In the genomic region with DNA sequence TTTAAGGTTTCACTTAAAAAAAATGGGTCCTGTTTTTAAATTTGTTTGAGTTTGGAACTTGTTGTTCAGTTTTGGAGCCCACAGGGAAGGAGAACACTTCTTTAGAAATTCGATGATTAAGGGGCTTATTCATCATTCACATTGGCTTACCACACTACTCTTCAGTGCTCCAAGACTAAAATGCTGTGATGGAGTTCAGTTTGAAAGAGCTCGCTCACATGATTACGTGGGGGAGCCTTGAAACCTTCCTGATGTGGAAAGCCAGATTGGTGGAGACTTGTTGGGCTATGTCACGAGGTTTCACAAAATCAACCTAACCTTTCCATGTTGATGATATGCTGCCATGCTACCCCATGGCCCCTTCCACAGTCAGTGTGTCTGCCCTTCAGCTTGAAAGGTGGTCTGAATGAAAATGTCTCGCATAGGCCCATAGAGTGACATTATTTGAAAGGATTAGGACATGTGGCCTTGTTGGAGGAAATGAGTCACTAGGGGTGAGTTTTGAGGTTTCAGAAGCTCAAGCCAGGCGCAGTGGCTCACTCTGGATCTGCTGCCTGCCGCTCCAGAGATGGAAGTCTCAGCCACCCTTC, we compare ENCODE assay signal across 13 mouse cellular contexts.
DNase-seq lines count a peak whose midpoint lies in the region; ATAC-seq and TF ChIP-seq lines count a peak whose summit lies in the region.
"Had no signal": no experiment of that assay in that cellular context is flagged by ENCODE, and none has a peak within 500 bp of the region (broad histone marks: within the 10 kb centered on the region; RNA-seq: fewer than 3 reads in every experiment).

No protein-coding gene starts in this region.

- TF ChIP-seq CTCF in lung, embryonic 14.5 days (IDR thresholded peaks at IDR 0.05; ENCODE audit: low read depth): no peak
- TF ChIP-seq CTCF in lung, adult 2 months (IDR thresholded peaks at IDR 0.05; ENCODE audit: insufficient read depth, low read length): no peak
- TF ChIP-seq CTCF in bone marrow macrophage, adult 2 months (IDR thresholded peaks at IDR 0.05; ENCODE audit: low read depth, low read length): no peak

- H3K4me3 ChIP-seq in kidney, embryonic 14.5 days (ENCODE audit: low read length): no peak overlapping the region
- H3K4me3 ChIP-seq in lung, embryonic 14.5 days (ENCODE audit: low read depth, low read length): no peak overlapping the region
- H3K4me3 ChIP-seq in lung, adult 2 months (replicated peaks; ENCODE audit: extremely low read depth, low read depth, low read length): no peak overlapping the region
- H3K4me3 ChIP-seq in bone marrow macrophage, adult 2 months (ENCODE audit: insufficient read depth, low read length): no peak overlapping the region
- no peak overlapping the region for H3K4me3 ChIP-seq in stomach, embryonic 16.5 days (replicated peaks; ENCODE audit: low read length)
- H3K4me3 ChIP-seq: hindbrain, embryonic 13.5 days; liver, embryonic 13.5 days; midbrain, embryonic 10.5 days had no signal

- H3K27ac ChIP-seq in kidney, embryonic 14.5 days (ENCODE audit: low read depth, low read length): peak overlapping the region; percentile 70
- peak overlapping the region; percentile 47; the same call in 1 of the 2 replicates for H3K27ac ChIP-seq in lung, embryonic 14.5 days (ENCODE audit: low read depth)
- peak overlapping the region; percentile 99 for H3K27ac ChIP-seq in bone marrow macrophage, adult 2 months (ENCODE audit: insufficient read depth, low read depth, low read length)
- H3K27ac ChIP-seq in stomach, embryonic 16.5 days (ENCODE audit: low read length): peak overlapping the region; percentile 67; the same call in 1 of the 2 replicates
- H3K27ac ChIP-seq: hindbrain, embryonic 13.5 days; midbrain, embryonic 10.5 days had no signal

- TF ChIP-seq POLR2A in lung, adult 2 months (IDR thresholded peaks at IDR 0.05; ENCODE audit: borderline replicate concordance, extremely low read depth, low read depth, low read length): no peak
- TF ChIP-seq POLR2A in bone marrow macrophage, adult 2 months (IDR thresholded peaks at IDR 0.05; ENCODE audit: borderline replicate concordance, low read depth, low read length): no peak

- no peaks in the 10 kb centered on the region for H3K36me3 ChIP-seq in kidney, embryonic 14.5 days (ENCODE audit: control insufficient read depth, insufficient read depth, low read length)
- H3K36me3 ChIP-seq in lung, embryonic 14.5 days (ENCODE audit: insufficient read depth): no peaks in the 10 kb centered on the region
- H3K36me3 ChIP-seq in stomach, embryonic 16.5 days (ENCODE audit: control insufficient read depth, insufficient read depth, low read length): no peaks in the 10 kb centered on the region
- H3K36me3 ChIP-seq: hindbrain, embryonic 13.5 days; liver, embryonic 13.5 days; midbrain, embryonic 10.5 days had no signal

- peaks cover 26% of the 10 kb centered on the region for H3K4me1 ChIP-seq in kidney, embryonic 14.5 days (ENCODE audit: control insufficient read depth, insufficient read depth, low read length)
- H3K4me1 ChIP-seq in lung, embryonic 14.5 days (ENCODE audit: insufficient read depth): peaks cover 33% of the 10 kb centered on the region
- H3K4me1 ChIP-seq in lung, adult 2 months (ENCODE audit: control insufficient read depth, insufficient read depth, low read length): peaks cover 11% of the 10 kb centered on the region
- H3K4me1 ChIP-seq in bone marrow macrophage, adult 2 months (ENCODE audit: control insufficient read depth, insufficient read depth, low read length): peaks cover 59% of the 10 kb centered on the region
- peaks cover 23% of the 10 kb centered on the region for H3K4me1 ChIP-seq in stomach, embryonic 16.5 days (ENCODE audit: control insufficient read depth, insufficient read depth, low read length)

- H3K9ac ChIP-seq in kidney, embryonic 14.5 days (ENCODE audit: low read depth, low read length): no peak overlapping the region
- H3K9ac ChIP-seq in lung, embryonic 14.5 days: no peak overlapping the region
- no peak overlapping the region for H3K9ac ChIP-seq in stomach, embryonic 16.5 days (ENCODE audit: low read length)
- H3K9ac ChIP-seq: hindbrain, embryonic 13.5 days; liver, embryonic 13.5 days had no signal

- no peak for DNase-seq in kidney, postnatal 25 days
- peak; percentile 62 for DNase-seq in lung, embryonic 14.5 days
- no peak for DNase-seq in lung, adult 2 months
- no peak for DNase-seq in adrenal gland, postnatal 25 days
- DNase-seq: cerebellum, adult 11-12 months; liver, embryonic 13.5 days; thymus, postnatal 36 days had no signal

- peak; percentile 23; the same call in 1 of the 2 replicates for ATAC-seq in kidney, embryonic 14.5 days (ENCODE audit: low FRiP score, low TSS enrichment)
- no peak for ATAC-seq in lung, embryonic 14.5 days (ENCODE audit: insufficient read depth)
- no peak for ATAC-seq in stomach, embryonic 16.5 days (ENCODE audit: insufficient read depth, low FRiP score)

- no peaks in the 10 kb centered on the region for H3K9me3 ChIP-seq in kidney, embryonic 14.5 days (ENCODE audit: control insufficient read depth, low read length)
- H3K9me3 ChIP-seq in lung, embryonic 14.5 days (ENCODE audit: low read depth, low read length): no peaks in the 10 kb centered on the region
- no peaks in the 10 kb centered on the region for H3K9me3 ChIP-seq in stomach, embryonic 16.5 days (replicated peaks; ENCODE audit: control insufficient read depth, low read length)
- H3K9me3 ChIP-seq: hindbrain, embryonic 13.5 days; liver, embryonic 13.5 days had no signal

- H3K4me2 ChIP-seq in kidney, embryonic 14.5 days (replicated peaks; ENCODE audit: low read depth, low read length): no peak overlapping the region
- H3K4me2 ChIP-seq in lung, embryonic 14.5 days: no peak overlapping the region
- H3K4me2 ChIP-seq in stomach, embryonic 16.5 days (ENCODE audit: low read depth, low read length): no peak overlapping the region
- H3K4me2 ChIP-seq: heart, embryonic 11.5 days; hindbrain, embryonic 13.5 days; liver, embryonic 13.5 days had no signal

- 59% methylated on average over 7 of the region's 7 CpGs for WGBS in kidney, embryonic 14.5 days
- 69% methylated on average over 7 of the region's 7 CpGs for WGBS in lung, embryonic 14.5 days
- WGBS in lung, adult 2 months: 73% methylated on average over 7 of the region's 7 CpGs
- WGBS in stomach, embryonic 16.5 days: 64% methylated on average over 7 of the region's 7 CpGs

- H3K27me3 ChIP-seq in kidney, embryonic 14.5 days (ENCODE audit: control insufficient read depth, insufficient read depth, low read length): no peaks in the 10 kb centered on the region
- H3K27me3 ChIP-seq in lung, embryonic 14.5 days (ENCODE audit: insufficient read depth, low read length): no peaks in the 10 kb centered on the region
- no peaks in the 10 kb centered on the region for H3K27me3 ChIP-seq in stomach, embryonic 16.5 days (ENCODE audit: control insufficient read depth, insufficient read depth, low read length)
- H3K27me3 ChIP-seq: hindbrain, embryonic 13.5 days; liver, embryonic 13.5 days had no signal

Comparison
In these comparisons a context has a peak if more than half of its experiments do, and no peak if none do; other contexts are left out.
1. H3K27ac ChIP-seq: peak in every context shown above with its lines; median percentile 99 in bone marrow macrophage, adult 2 months; 70 in kidney, embryonic 14.5 days; 67 in stomach, embryonic 16.5 days; 47 in lung, embryonic 14.5 days.